Mouse (Mus musculus): ENCODE data around the gene Olfr1302. TPM values are rescaled to one million over a fixed set of nuclear protein-coding genes. Genes with fewer than 3 reads are reported as not detected.

Gene Olfr1302
- not detected in 4 replicates for total RNA-seq (2023)

GRCm38 (mm10) chr2:111777129-111777528, at the start of gene Olfr1302:
Olfr1302 (plus strand) TSS chr2:111777429.

GRCm38 (mm10) chr2:111750706-111751105, 26.5 kb upstream of the Olfr1302 start, which contains the start of gene Olfr1301:
Olfr1301 (plus strand) TSS chr2:111751006.

GRCm38 (mm10) chr2:111820240-111820639, 43.0 kb downstream of the Olfr1302 start, which contains the start of gene Olfr1303:
Olfr1303 (minus strand) TSS chr2:111820340.

Other genes starting within 250 kb of the Olfr1302 start
- gene Olfr1294, start 237.1 kb upstream of the Olfr1302 start, total RNA-seq (2023): not detected in 4 replicates
- not detected in 4 replicates for gene Olfr1295, start 207.7 kb upstream of the Olfr1302 start, total RNA-seq (2023)
- not detected in 4 replicates for gene Olfr1297, start 150.9 kb upstream of the Olfr1302 start, total RNA-seq (2023)
- not detected in 4 replicates for gene Olfr1298, start 128.2 kb upstream of the Olfr1302 start, total RNA-seq (2023)
- not detected in 4 replicates for gene Olfr1299, start 116.0 kb upstream of the Olfr1302 start, total RNA-seq (2023)
- not detected in 4 replicates for gene Olfr1301, start 26.4 kb upstream of the Olfr1302 start, total RNA-seq (2023)
- not detected in 4 replicates for gene Olfr1303, start 42.9 kb downstream of the Olfr1302 start, total RNA-seq (2023)
- not detected in 4 replicates for gene Olfr1305, start 99.7 kb downstream of the Olfr1302 start, total RNA-seq (2023)
- gene Olfr1306, start 138.8 kb downstream of the Olfr1302 start, total RNA-seq (2023): not detected in 4 replicates
- gene Olfr1307, start 172.0 kb downstream of the Olfr1302 start, total RNA-seq (2023): 0.03 to 0.06 TPM in 2 of 4 replicates, not detected in the others
- not detected in 4 replicates for gene Olfr1308, start 187.5 kb downstream of the Olfr1302 start, total RNA-seq (2023)
- not detected in 4 replicates for gene Olfr1309, start 212.9 kb downstream of the Olfr1302 start, total RNA-seq (2023)
- not detected in 4 replicates for gene Olfr1310, start 235.3 kb downstream of the Olfr1302 start, total RNA-seq (2023)
- not detected in 4 replicates for gene Olfr1311, start 247.0 kb downstream of the Olfr1302 start, total RNA-seq (2023)